Mouse (Mus musculus): ENCODE data around the gene Ccdc12. TPM values are rescaled to one million over a fixed set of nuclear protein-coding genes. Genes with fewer than 3 reads are reported as not detected.
A peak's percentile ranks its signal among the peaks of the same experiment; 100 is the strongest.

The Ccdc12 gene
- polyA plus RNA-seq, 1 experiment = 59.2 TPM

DNA sequence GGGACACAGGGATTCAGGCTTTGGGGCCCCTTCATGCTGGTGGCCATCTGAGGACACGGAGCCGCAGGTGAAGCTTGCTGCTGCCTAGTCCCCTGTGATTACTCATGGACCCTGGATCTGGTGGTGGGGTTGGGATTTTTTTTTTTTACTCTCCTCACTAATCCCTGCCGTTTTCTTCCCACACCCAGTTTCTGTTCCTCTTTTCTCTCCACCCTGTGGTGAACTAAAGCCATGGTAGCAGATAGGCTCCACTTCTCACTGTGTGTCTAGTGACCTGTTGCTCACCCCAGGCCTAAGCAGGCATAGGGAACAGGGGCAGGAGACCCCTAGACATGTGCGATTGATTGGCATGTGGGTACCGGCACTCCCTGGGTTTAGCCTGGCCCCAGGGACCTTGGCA, 50.5 kb downstream of the Ccdc12 start:
- no peak for TF ChIP-seq REST (IDR thresholded peaks at IDR 0.05; ENCODE audit: insufficient read depth, insufficient read length)
- no peak for TF ChIP-seq MYOG (IDR thresholded peaks at IDR 0.05; ENCODE audit: control insufficient read depth in 1 of 3, insufficient read depth in 1 of 3, insufficient read length in 2 of 3, low read depth in 2 of 3)
- TF ChIP-seq USF1 (IDR thresholded peaks at IDR 0.05; ENCODE audit: low read depth) = no peak
- no peak for TF ChIP-seq MAX (IDR thresholded peaks at IDR 0.05; ENCODE audit: low read depth)
- no peak for TF ChIP-seq SRF (IDR thresholded peaks at IDR 0.05; ENCODE audit: control insufficient read depth, insufficient read length, low read depth)
- no peak for TF ChIP-seq E2F4 (IDR thresholded peaks at IDR 0.05; ENCODE audit: insufficient read depth)
- TF ChIP-seq TCF12 (IDR thresholded peaks at IDR 0.05; ENCODE audit: insufficient read depth, poor library complexity, severe bottlenecking) = no peak
- TF ChIP-seq TCF3 (IDR thresholded peaks at IDR 0.05; ENCODE audit: insufficient read length, low read depth) = no peak
- TF ChIP-seq CEBPB (IDR thresholded peaks at IDR 0.05; ENCODE audit: insufficient read depth, poor library complexity, severe bottlenecking) = no peak
- TF ChIP-seq POLR2A (IDR thresholded peaks at IDR 0.05; ENCODE audit: insufficient read length, low read depth) = no peak
- TF ChIP-seq MYOD1 (IDR thresholded peaks at IDR 0.05; ENCODE audit: control insufficient read depth in 1 of 3, insufficient read length in 2 of 3, low read depth in 2 of 3) = no peak
- Histone ChIP-seq H3K27me3 (ENCODE audit: control insufficient read depth, insufficient read depth, insufficient read length) (no peaks in the 10 kb centered on the region), H3K4me3 (no peak overlapping the region), H3ac (ENCODE audit: control insufficient read depth, insufficient read length) (no peak overlapping the region), H3K36me3 (ENCODE audit: control insufficient read depth, insufficient read depth) (peaks cover 5% of the 10 kb centered on the region), H3K79me2 (ENCODE audit: control insufficient read depth, insufficient read depth) (no peaks in the 10 kb centered on the region), H3K4me2 (ENCODE audit: low read depth) (no peak overlapping the region)

DNA sequence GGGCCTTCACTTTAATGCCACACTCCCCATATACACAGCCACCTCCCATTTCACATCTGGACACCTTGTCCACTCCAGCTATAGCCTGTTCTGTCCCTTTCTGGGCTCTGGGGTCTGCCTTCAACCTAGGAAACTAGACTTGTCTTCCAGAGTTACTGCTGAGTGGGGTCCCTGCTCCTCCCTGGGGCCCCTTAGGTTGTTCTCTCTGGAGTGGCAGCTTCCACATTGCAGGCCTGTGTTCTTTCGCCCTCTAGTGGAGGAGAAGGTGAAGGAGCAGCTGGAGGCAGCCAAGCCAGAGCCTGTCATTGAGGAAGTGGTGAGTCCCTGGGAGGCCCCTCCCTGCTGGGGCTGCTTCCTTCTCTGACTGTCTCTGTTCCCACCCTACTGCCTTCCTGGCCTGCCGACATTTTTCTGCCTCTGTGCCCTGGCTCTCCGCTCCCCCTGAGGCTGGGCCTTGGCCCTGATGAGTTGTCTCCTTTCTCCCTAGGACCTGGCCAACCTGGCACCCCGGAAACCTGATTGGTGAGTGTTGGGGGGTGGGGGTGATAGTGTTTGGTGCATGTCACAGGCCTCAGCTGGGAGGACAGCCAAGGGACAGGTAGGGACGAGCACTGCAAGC, 53.4 kb downstream of the Ccdc12 start:
- Histone ChIP-seq H3K27me3 (ENCODE audit: control insufficient read depth, insufficient read depth, insufficient read length) (no peaks in the 10 kb centered on the region), H3K36me3 (ENCODE audit: control insufficient read depth, insufficient read depth) (peaks cover 5% of the 10 kb centered on the region), H3K4me2 (ENCODE audit: low read depth) (peak overlapping the region; percentile 38), H3K4me3 (no peak overlapping the region), H3ac (ENCODE audit: control insufficient read depth, insufficient read length) (no peak overlapping the region), H3K79me2 (ENCODE audit: control insufficient read depth, insufficient read depth) (no peaks in the 10 kb centered on the region)
- TF ChIP-seq SRF (IDR thresholded peaks at IDR 0.05; ENCODE audit: control insufficient read depth, insufficient read length, low read depth) (no peak), TCF3 (IDR thresholded peaks at IDR 0.05; ENCODE audit: insufficient read length, low read depth) (no peak)

- Histone ChIP-seq H3K79me2 (ENCODE audit: control insufficient read depth, insufficient read depth) (no peaks in the 10 kb centered on the region), H3K4me3 (no peak overlapping the region), H3K36me3 (ENCODE audit: control insufficient read depth, insufficient read depth) (peaks cover 10% of the 10 kb centered on the region), H3K27me3 (ENCODE audit: control insufficient read depth, insufficient read depth, insufficient read length) (no peaks in the 10 kb centered on the region), H3K4me2 (ENCODE audit: low read depth) (no peak overlapping the region), H3ac (ENCODE audit: control insufficient read depth, insufficient read length) (no peak overlapping the region)
- TF ChIP-seq POLR2AphosphoS2 (IDR thresholded peaks at IDR 0.05; ENCODE audit: insufficient read length, low read depth) (no peak), TCF12 (IDR thresholded peaks at IDR 0.05; ENCODE audit: insufficient read depth, poor library complexity, severe bottlenecking) (no peak), E2F4 (IDR thresholded peaks at IDR 0.05; ENCODE audit: insufficient read depth) (no peak), MYOD1 (IDR thresholded peaks at IDR 0.05; ENCODE audit: control insufficient read depth in 1 of 3, insufficient read length in 2 of 3, low read depth in 2 of 3) (no peak), SRF (IDR thresholded peaks at IDR 0.05; ENCODE audit: control insufficient read depth, insufficient read length, low read depth) (no peak), TCF3 (IDR thresholded peaks at IDR 0.05; ENCODE audit: insufficient read length, low read depth) (no peak), REST (IDR thresholded peaks at IDR 0.05; ENCODE audit: insufficient read depth, insufficient read length) (no peak), USF1 (IDR thresholded peaks at IDR 0.05; ENCODE audit: low read depth) (no peak), CEBPB (IDR thresholded peaks at IDR 0.05; ENCODE audit: insufficient read depth, poor library complexity, severe bottlenecking) (no peak), MAX (IDR thresholded peaks at IDR 0.05; ENCODE audit: low read depth) (no peak), POLR2A (IDR thresholded peaks at IDR 0.05; ENCODE audit: insufficient read length, low read depth) (no peak), MYOG (IDR thresholded peaks at IDR 0.05; ENCODE audit: control insufficient read depth in 1 of 3, insufficient read depth in 1 of 3, insufficient read length in 2 of 3, low read depth in 2 of 3) (no peak)
Observed at GRCm38 (mm10) chr9:110711532-110711931, 55.2 kb downstream of the Ccdc12 start.

- peaks cover 10% of the 10 kb centered on the region for H3K36me3 ChIP-seq (ENCODE audit: control insufficient read depth, insufficient read depth)
- no peaks in the 10 kb centered on the region for H3K27me3 ChIP-seq (ENCODE audit: control insufficient read depth, insufficient read depth, insufficient read length)
- no peak overlapping the region for H3K4me3 ChIP-seq
- no peak overlapping the region for H3ac ChIP-seq (ENCODE audit: control insufficient read depth, insufficient read length)
- no peak overlapping the region for H3K4me2 ChIP-seq (ENCODE audit: low read depth)
- TF ChIP-seq TCF12 (IDR thresholded peaks at IDR 0.05; ENCODE audit: insufficient read depth, poor library complexity, severe bottlenecking) (no peak), MYOD1 (IDR thresholded peaks at IDR 0.05; ENCODE audit: control insufficient read depth in 1 of 3, insufficient read length in 2 of 3, low read depth in 2 of 3) (no peak), USF1 (IDR thresholded peaks at IDR 0.05; ENCODE audit: low read depth) (no peak), SRF (IDR thresholded peaks at IDR 0.05; ENCODE audit: control insufficient read depth, insufficient read length, low read depth) (no peak), POLR2A (IDR thresholded peaks at IDR 0.05; ENCODE audit: insufficient read length, low read depth) (no peak), CEBPB (IDR thresholded peaks at IDR 0.05; ENCODE audit: insufficient read depth, poor library complexity, severe bottlenecking) (no peak), MAX (IDR thresholded peaks at IDR 0.05; ENCODE audit: low read depth) (no peak), TCF3 (IDR thresholded peaks at IDR 0.05; ENCODE audit: insufficient read length, low read depth) (no peak), MYOG (IDR thresholded peaks at IDR 0.05; ENCODE audit: control insufficient read depth in 1 of 3, insufficient read depth in 1 of 3, insufficient read length in 2 of 3, low read depth in 2 of 3) (no peak), REST (IDR thresholded peaks at IDR 0.05; ENCODE audit: insufficient read depth, insufficient read length) (no peak), E2F4 (IDR thresholded peaks at IDR 0.05; ENCODE audit: insufficient read depth) (no peak), POLR2AphosphoS2 (IDR thresholded peaks at IDR 0.05; ENCODE audit: insufficient read length, low read depth) (no peak)
- no peaks in the 10 kb centered on the region for H3K79me2 ChIP-seq (ENCODE audit: control insufficient read depth, insufficient read depth)
Observed at GRCm38 (mm10) chr9:110711996-110712395, 55.7 kb downstream of the Ccdc12 start.

GRCm38 (mm10) chr9:110712545-110712944, 56.2 kb downstream of the Ccdc12 start:
- TF ChIP-seq MYOD1 (IDR thresholded peaks at IDR 0.05; ENCODE audit: control insufficient read depth in 1 of 3, insufficient read length in 2 of 3, low read depth in 2 of 3) (no peak), SRF (IDR thresholded peaks at IDR 0.05; ENCODE audit: control insufficient read depth, insufficient read length, low read depth) (no peak), POLR2A (IDR thresholded peaks at IDR 0.05; ENCODE audit: insufficient read length, low read depth) (no peak), MAX (IDR thresholded peaks at IDR 0.05; ENCODE audit: low read depth) (no peak), USF1 (IDR thresholded peaks at IDR 0.05; ENCODE audit: low read depth) (no peak), POLR2AphosphoS2 (IDR thresholded peaks at IDR 0.05; ENCODE audit: insufficient read length, low read depth) (no peak), CEBPB (IDR thresholded peaks at IDR 0.05; ENCODE audit: insufficient read depth, poor library complexity, severe bottlenecking) (no peak), TCF12 (IDR thresholded peaks at IDR 0.05; ENCODE audit: insufficient read depth, poor library complexity, severe bottlenecking) (no peak), REST (IDR thresholded peaks at IDR 0.05; ENCODE audit: insufficient read depth, insufficient read length) (no peak), TCF3 (IDR thresholded peaks at IDR 0.05; ENCODE audit: insufficient read length, low read depth) (no peak), E2F4 (IDR thresholded peaks at IDR 0.05; ENCODE audit: insufficient read depth) (no peak), MYOG (IDR thresholded peaks at IDR 0.05; ENCODE audit: control insufficient read depth in 1 of 3, insufficient read depth in 1 of 3, insufficient read length in 2 of 3, low read depth in 2 of 3) (no peak)
- Histone ChIP-seq H3ac (ENCODE audit: control insufficient read depth, insufficient read length) (no peak overlapping the region), H3K79me2 (ENCODE audit: control insufficient read depth, insufficient read depth) (no peaks in the 10 kb centered on the region), H3K36me3 (ENCODE audit: control insufficient read depth, insufficient read depth) (peaks cover 10% of the 10 kb centered on the region), H3K4me3 (no peak overlapping the region), H3K27me3 (ENCODE audit: control insufficient read depth, insufficient read depth, insufficient read length) (no peaks in the 10 kb centered on the region), H3K4me2 (ENCODE audit: low read depth) (no peak overlapping the region)

All from myocyte (in vitro differentiated cells).